ENCODE assay signal across 8 mouse cellular contexts in genomic region chr13:55635146-55635571, GRCm38 (mm10). TPM values are rescaled to one million over a fixed set of nuclear protein-coding genes. Genes with fewer than 3 reads are reported as not detected.
A peak's percentile ranks its signal among the peaks of the same experiment; 100 is the strongest.
DNase-seq lines count a peak whose midpoint lies in the region; ATAC-seq and TF ChIP-seq lines count a peak whose summit lies in the region.

No protein-coding gene starts in this region.

- peaks cover 19% of the 10 kb centered on the region for H3K36me3 ChIP-seq in thymus, adult 2 months (ENCODE audit: control insufficient read depth, insufficient read depth, low read length)
- peaks cover 59% of the 10 kb centered on the region for H3K36me3 ChIP-seq in limb, embryonic 14.5 days (ENCODE audit: control insufficient read depth, insufficient read depth, low read length)
- H3K36me3 ChIP-seq in stomach, embryonic 15.5 days: peaks cover 32% of the 10 kb centered on the region

- H3K27me3 ChIP-seq in thymus, adult 2 months (ENCODE audit: control insufficient read depth, insufficient read depth, low read length): no peaks in the 10 kb centered on the region
- H3K27me3 ChIP-seq in limb, embryonic 14.5 days (ENCODE audit: control insufficient read depth, insufficient read depth, low read length): no peaks in the 10 kb centered on the region
- no peaks in the 10 kb centered on the region for H3K27me3 ChIP-seq in stomach, embryonic 15.5 days (replicated peaks)

- no peak; the same call in 1 of the 2 replicates for TF ChIP-seq CTCF in thymus, adult 2 months (IDR thresholded peaks at IDR 0.05; ENCODE audit: borderline replicate concordance, control insufficient read depth, extremely low read depth, insufficient read depth, low read length, poor library complexity)

- no peak; the same call in 1 of the 2 replicates for TF ChIP-seq POLR2A in thymus, adult 2 months (IDR thresholded peaks at IDR 0.05; ENCODE audit: control insufficient read depth, extremely low read depth, insufficient read depth, low read length, poor library complexity)
- no peak for TF ChIP-seq POLR2A in limb, embryonic 14.5 days (IDR thresholded peaks at IDR 0.05; ENCODE audit: borderline replicate concordance, extremely low read depth, insufficient read depth, insufficient read length)

- peak overlapping the region; percentile 88 for H3K4me3 ChIP-seq in thymus, adult 2 months (ENCODE audit: control insufficient read depth, insufficient read depth, low read length)
- peak overlapping the region; percentile 97 for H3K4me3 ChIP-seq in limb, embryonic 14.5 days (replicated peaks; ENCODE audit: low read length)
- H3K4me3 ChIP-seq in stomach, embryonic 15.5 days (replicated peaks): peak overlapping the region; percentile 95

- ATAC-seq in limb, embryonic 14.5 days (ENCODE audit: low FRiP score, low read depth): peak; percentile 32; the same call in 1 of the 2 replicates
- ATAC-seq in stomach, embryonic 15.5 days (ENCODE audit: insufficient read depth, low FRiP score, low read depth): peak; percentile 16; the same call in 1 of the 2 replicates

- H3K9me3 ChIP-seq in limb, embryonic 14.5 days (ENCODE audit: control insufficient read depth, low read length): no peaks in the 10 kb centered on the region
- no peaks in the 10 kb centered on the region for H3K9me3 ChIP-seq in stomach, embryonic 15.5 days

- H3K4me1 ChIP-seq in thymus, adult 2 months (replicated peaks; ENCODE audit: control insufficient read depth, insufficient read depth, low read length): peaks cover 5% of the 10 kb centered on the region
- no peaks in the 10 kb centered on the region for H3K4me1 ChIP-seq in limb, embryonic 14.5 days (ENCODE audit: control insufficient read depth, insufficient read depth, low read length)
- H3K4me1 ChIP-seq in stomach, embryonic 15.5 days: peaks cover 9% of the 10 kb centered on the region; the same call in 1 of the 2 replicates

- under 1% methylated on average over 40 of the region's 40 CpGs for WGBS in thymus, adult 2 months
- WGBS in limb, embryonic 14.5 days: under 1% methylated on average over 35 of the region's 40 CpGs
- under 1% methylated on average over 40 of the region's 40 CpGs for WGBS in stomach, embryonic 15.5 days

- peak; percentile 5 for DNase-seq in adrenal gland, postnatal 25 days
- DNase-seq in adrenal gland, postnatal 4 days (ENCODE audit: low spot score in 2 of 2): no peak
- no peak for DNase-seq in thymus, adult 2 months
- no peak for DNase-seq in thymus, postnatal 10 days (ENCODE audit: low spot score in 2 of 2)
- DNase-seq in limb, embryonic 14.5 days (ENCODE audit: low spot score): no peak
- no peak for DNase-seq in right cerebral cortex, postnatal 4 days
- DNase-seq in ovary, postnatal 10 days (ENCODE audit: low spot score): no peak

- no peak overlapping the region for H3K27ac ChIP-seq in thymus, adult 2 months (ENCODE audit: control insufficient read depth, insufficient read depth, low read length)
- no peak overlapping the region for H3K27ac ChIP-seq in limb, embryonic 14.5 days (replicated peaks; ENCODE audit: low read depth, low read length)
- no peak overlapping the region for H3K27ac ChIP-seq in stomach, embryonic 15.5 days

- peak overlapping the region; percentile 89 for H3K4me2 ChIP-seq in limb, embryonic 14.5 days (replicated peaks; ENCODE audit: low read depth, low read length, severe bottlenecking)
- H3K4me2 ChIP-seq in stomach, embryonic 15.5 days: peak overlapping the region; percentile 78

- peak overlapping the region; percentile 86 for H3K9ac ChIP-seq in limb, embryonic 14.5 days (ENCODE audit: low read depth, low read length, severe bottlenecking)
- peak overlapping the region; percentile 89 for H3K9ac ChIP-seq in stomach, embryonic 15.5 days

RNA-seq across cellular contexts. Expression of gene Ddx46, which starts 0.3 kb away (rescaled TPM):
- total RNA-seq in adrenal gland, postnatal 25 days (2021): 39.2 and 48.2 TPM in 2 replicates
- total RNA-seq in adrenal gland, postnatal 4 days (2021): 10 to 100 TPM; 57.1 to 57.2 TPM
- 25.3 and 29.5 TPM in 2 replicates for polyA plus RNA-seq in thymus, adult 2 months (2012; rRNA removed)
- polyA plus RNA-seq in limb, embryonic 14.5 days (2012; rRNA removed): 36.5 and 48.7 TPM in 2 replicates
- 33.0 and 36.0 TPM in 2 replicates for polyA plus RNA-seq in limb, embryonic 14.5 days (2014; fragmentation: Nextera tagmentation; extraction: Ambion mirVana)
- polyA plus RNA-seq in stomach, embryonic 15.5 days (2015; fragmentation: Nextera tagmentation; extraction: Ambion mirVana): 31.6 and 33.5 TPM in 2 replicates

RNA-seq across cellular contexts. Expression of gene Caml, which starts 12.4 kb away (rescaled TPM):
- 37.4 and 37.7 TPM in 2 replicates for total RNA-seq in adrenal gland, postnatal 25 days (2021)
- 10 to 100 TPM; 40.7 to 41.4 TPM for total RNA-seq in adrenal gland, postnatal 4 days (2021)
- 15.7 and 17.8 TPM in 2 replicates for polyA plus RNA-seq in thymus, adult 2 months (2012; rRNA removed)
- 55.3 and 60.7 TPM in 2 replicates for polyA plus RNA-seq in limb, embryonic 14.5 days (2012; rRNA removed)
- 59.4 and 60.4 TPM in 2 replicates for polyA plus RNA-seq in limb, embryonic 14.5 days (2014; fragmentation: Nextera tagmentation; extraction: Ambion mirVana)
- polyA plus RNA-seq in stomach, embryonic 15.5 days (2015; fragmentation: Nextera tagmentation; extraction: Ambion mirVana): 49.2 and 53.0 TPM in 2 replicates

RNA-seq across cellular contexts. Expression of gene B4galt7, which starts 35.5 kb away (rescaled TPM):
- 16.4 and 19.7 TPM in 2 replicates for total RNA-seq in adrenal gland, postnatal 25 days (2021)
- 10 to 100 TPM; 16.5 to 18.8 TPM for total RNA-seq in adrenal gland, postnatal 4 days (2021)
- polyA plus RNA-seq in thymus, adult 2 months (2012; rRNA removed): 45.3 and 47.2 TPM in 2 replicates
- polyA plus RNA-seq in limb, embryonic 14.5 days (2012; rRNA removed): 39.3 and 53.0 TPM in 2 replicates
- polyA plus RNA-seq in limb, embryonic 14.5 days (2014; fragmentation: Nextera tagmentation; extraction: Ambion mirVana): 10.1 and 12.5 TPM in 2 replicates
- polyA plus RNA-seq in stomach, embryonic 15.5 days (2015; fragmentation: Nextera tagmentation; extraction: Ambion mirVana): 24.6 and 26.3 TPM in 2 replicates

RNA-seq across cellular contexts. Expression of gene B230219D22Rik, which starts 57.8 kb away (rescaled TPM):
- 59.9 and 65.1 TPM in 2 replicates for total RNA-seq in adrenal gland, postnatal 25 days (2021)
- 10 to 100 TPM; 64.5 to 66.0 TPM for total RNA-seq in adrenal gland, postnatal 4 days (2021)
- 61.2 and 62.1 TPM in 2 replicates for polyA plus RNA-seq in thymus, adult 2 months (2012; rRNA removed)
- polyA plus RNA-seq in limb, embryonic 14.5 days (2012; rRNA removed): 75.9 and 87.5 TPM in 2 replicates
- polyA plus RNA-seq in limb, embryonic 14.5 days (2014; fragmentation: Nextera tagmentation; extraction: Ambion mirVana): 60.7 and 67.8 TPM in 2 replicates
- polyA plus RNA-seq in stomach, embryonic 15.5 days (2015; fragmentation: Nextera tagmentation; extraction: Ambion mirVana): 56.8 and 57.5 TPM in 2 replicates
